ENCODE assay signal across 25 mouse cellular contexts in the genomic region with DNA sequence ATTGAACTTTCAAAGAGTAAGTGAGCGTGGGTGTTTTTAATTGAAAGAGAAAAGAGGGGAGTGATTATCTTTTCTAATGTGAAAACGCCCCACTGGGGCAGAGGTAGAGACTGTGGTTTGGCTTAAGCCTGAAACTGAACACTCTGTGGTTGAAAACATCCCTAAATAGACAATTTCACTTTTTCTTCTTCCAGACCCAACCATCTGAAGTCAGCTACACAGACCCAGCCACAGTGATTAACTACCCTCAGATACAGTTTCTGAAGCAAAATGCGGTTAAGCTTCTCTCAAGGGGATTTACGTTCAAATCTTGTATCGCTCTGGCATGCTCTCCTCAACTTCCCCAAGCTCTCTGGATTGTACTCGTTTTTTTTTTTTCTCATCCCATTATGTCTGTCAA.
"Had no signal": no experiment of that assay in that cellular context is flagged by ENCODE, and none has a peak within 500 bp of the region (broad histone marks: within the 10 kb centered on the region; RNA-seq: fewer than 3 reads in every experiment).

No protein-coding gene starts in this region.

- H3K36me3 ChIP-seq: heart, embryonic 12.5 days; hindbrain, embryonic 10.5 days; hindbrain, embryonic 12.5 days; hindbrain, embryonic 15.5 days; limb, embryonic 10.5 days; limb, embryonic 12.5 days; liver, embryonic 13.5 days; liver, embryonic 15.5 days had no signal

- H3K4me3 ChIP-seq: heart, adult 2 months; heart, embryonic 12.5 days; hindbrain, embryonic 10.5 days; hindbrain, embryonic 12.5 days; hindbrain, embryonic 15.5 days; layer of hippocampus, adult 2 months; left cerebral cortex, adult 2 months; limb, embryonic 10.5 days; limb, embryonic 12.5 days; liver, embryonic 13.5 days; liver, embryonic 15.5 days had no signal

- ATAC-seq: hindbrain, postnatal 0 days; intestine, embryonic 16.5 days; liver, postnatal 0 days had no signal

- H3K4me2 ChIP-seq: heart, embryonic 12.5 days; hindbrain, embryonic 12.5 days; hindbrain, embryonic 15.5 days; limb, embryonic 12.5 days; liver, embryonic 11.5 days; liver, embryonic 13.5 days; liver, embryonic 15.5 days had no signal

- DNase-seq: gastrocnemius, postnatal 25 days; heart, adult 2 months; heart, postnatal 10 days; heart, postnatal 4 days; kidney, adult 11 months; kidney, adult 2 months; kidney, adult 9 months; kidney, postnatal 10 days; kidney, postnatal 25 days; kidney, postnatal 4 days; liver; liver, embryonic 13.5 days; liver, postnatal 0 days had no signal

- H3K9me3 ChIP-seq: heart, embryonic 12.5 days; hindbrain, embryonic 10.5 days; hindbrain, embryonic 12.5 days; hindbrain, embryonic 15.5 days; limb, embryonic 10.5 days; limb, embryonic 12.5 days; liver, embryonic 13.5 days; liver, embryonic 15.5 days had no signal

- H3K27me3 ChIP-seq: heart, embryonic 12.5 days; hindbrain, embryonic 12.5 days; hindbrain, embryonic 15.5 days; limb, embryonic 12.5 days; liver, embryonic 13.5 days; liver, embryonic 15.5 days had no signal

- H3K9ac ChIP-seq: heart, embryonic 12.5 days; hindbrain, embryonic 12.5 days; hindbrain, embryonic 15.5 days; limb, embryonic 12.5 days; liver, embryonic 13.5 days; liver, embryonic 15.5 days; liver, postnatal 0 days had no signal

- H3K4me1 ChIP-seq: heart, embryonic 12.5 days; hindbrain, embryonic 10.5 days; hindbrain, embryonic 12.5 days; hindbrain, embryonic 15.5 days; limb, embryonic 10.5 days; limb, embryonic 12.5 days; liver, embryonic 13.5 days; liver, embryonic 15.5 days had no signal

- H3K27ac ChIP-seq: heart, adult 2 months; hindbrain, embryonic 10.5 days; hindbrain, embryonic 12.5 days; hindbrain, embryonic 15.5 days; hindbrain, postnatal 0 days; layer of hippocampus, adult 2 months; left cerebral cortex, adult 2 months; limb, embryonic 10.5 days; limb, embryonic 12.5 days; liver, embryonic 13.5 days; liver, embryonic 15.5 days had no signal
